Mouse (Mus musculus) liver, postnatal 0 days (tissue): Measurements from ENCODE around the gene Ninj2.

Experiments used
- CTCF ChIP-seq: sonication (generic); IDR thresholded peaks from 2 replicates; pipeline ENCODE4 v1.5.1; 2016; ENCODE audit warnings: antibody characterized with exemption, low read depth
- EP300 ChIP-seq: IDR thresholded peaks from 2 replicates; pipeline ENCODE4 v1.6.1; 2016; ENCODE audit warnings: antibody characterized with exemption, low read depth, mild to moderate bottlenecking

DNA sequence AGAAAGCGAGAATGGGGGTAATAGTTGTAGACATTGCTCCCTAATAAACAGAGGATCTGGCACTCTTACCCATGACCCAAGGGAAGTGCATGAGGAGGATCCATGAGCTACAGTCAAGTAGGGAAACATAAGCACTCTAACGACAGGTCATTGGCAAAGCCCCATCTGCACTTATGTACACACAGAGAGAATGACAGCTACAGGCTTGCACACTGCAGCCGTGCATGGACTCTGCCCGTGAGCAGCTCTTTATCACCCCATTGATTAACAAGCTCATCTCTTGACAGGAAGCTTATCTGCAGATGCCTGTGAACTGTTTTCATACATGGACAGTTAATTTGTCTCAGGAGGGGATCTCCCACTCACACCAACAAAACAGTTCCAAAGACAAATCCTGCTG, 74.4 kb downstream of the Ninj2 start:
- TF ChIP-seq CTCF, result no peak
- TF ChIP-seq EP300, result no peak
